Mouse (Mus musculus): ENCODE results near the gene Gm3259.
"Not testable (repeated sequence)": the region's sequence is repeated elsewhere in the genome, so short reads cannot be mapped to it uniquely, and the experiment has no call there.

The Gm3259 gene

GRCm38 (mm10) chr5:95305611-95306010, at the start of gene Gm3259:
Gm3259 (plus strand) TSS chr5:95305911.
- DNase-seq, result not testable (repeated sequence)

GRCm38 (mm10) chr5:95272668-95273067, 33.0 kb upstream of the Gm3259 start, which contains the start of gene Gm10424:
Gm10424 (minus strand) TSS chr5:95272768.
- not testable (repeated sequence) for DNase-seq
